Mouse (Mus musculus) neutrophil, adult 5-6 weeks (primary cell): ENCODE results near the gene Chmp4b. TPM values are rescaled to one million over a fixed set of nuclear protein-coding genes. Genes with fewer than 3 reads are reported as not detected.
A peak's percentile ranks its signal among the peaks of the same experiment; 100 is the strongest.

ENCODE experiments used
- ATAC-seq: fragments of 151-379, 151-347 bp; 2 replicates; pipeline ENCODE4 v1.8.0; 2017; ENCODE audit warnings: mild to moderate bottlenecking, moderate TSS enrichment; ENCODE audit not compliant: insufficient number of reproducible peaks, poor library complexity, low FRiP score, severe bottlenecking; ENCODE audit errors: extremely low read depth
- total RNA-seq: library from RNA; stranded (forward); fragments of 200-1000 nt; gene quantifications from 2 replicates; pipeline ENCODE4 v1.2.3, GENCODE M21; 2017

The Chmp4b gene
- total RNA-seq, 1 experiment from 2014 or later = 159 TPM

DNA sequence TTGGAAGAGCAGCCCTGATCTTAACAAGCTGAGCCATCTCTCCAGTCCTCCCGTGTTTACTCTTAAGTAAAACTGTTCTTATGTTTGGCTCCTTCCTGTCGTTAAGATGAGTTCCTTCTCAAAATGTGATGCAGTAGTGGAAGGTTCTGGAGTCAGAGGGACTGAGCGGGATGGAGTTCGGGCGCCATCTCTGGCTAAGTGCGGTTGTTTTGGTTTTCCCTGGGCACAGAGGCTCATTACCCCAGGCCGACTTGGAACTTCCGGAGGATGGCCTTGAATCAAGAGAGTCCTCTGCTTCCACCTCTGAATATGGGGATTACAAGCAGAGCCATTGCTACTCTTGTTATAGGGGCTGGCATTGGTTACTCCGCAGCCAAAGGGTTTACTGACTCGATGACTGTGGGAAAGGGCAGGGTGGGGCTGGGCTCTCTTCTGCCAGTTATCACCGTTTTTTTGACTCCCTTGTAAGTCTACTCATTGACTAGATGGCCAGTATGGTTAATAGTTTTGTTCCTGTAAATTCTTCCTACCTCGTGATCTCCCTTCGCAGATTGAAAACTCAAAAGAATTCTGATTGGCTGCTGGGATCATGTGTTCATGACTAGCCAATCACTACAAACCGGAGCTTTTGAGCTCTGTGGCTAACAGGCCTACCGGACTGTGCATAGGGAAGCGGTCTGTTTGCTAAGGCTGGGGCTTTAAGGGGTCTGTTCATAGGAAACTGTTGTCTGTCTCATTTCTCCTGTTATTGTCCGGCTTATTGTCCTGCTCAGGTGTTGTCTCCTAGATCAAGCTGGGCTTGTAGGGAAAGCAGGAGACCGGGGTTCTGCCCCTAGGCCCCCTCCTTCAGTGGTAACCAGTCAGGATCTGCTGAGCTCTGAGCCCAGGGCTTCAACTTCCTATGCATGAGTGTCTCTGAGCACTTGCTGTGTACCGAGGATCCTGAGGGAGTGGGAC is 25.4 kb downstream of the Chmp4b start:
- peak; percentile 36; the same call in 1 of the 2 replicates for ATAC-seq

DNA sequence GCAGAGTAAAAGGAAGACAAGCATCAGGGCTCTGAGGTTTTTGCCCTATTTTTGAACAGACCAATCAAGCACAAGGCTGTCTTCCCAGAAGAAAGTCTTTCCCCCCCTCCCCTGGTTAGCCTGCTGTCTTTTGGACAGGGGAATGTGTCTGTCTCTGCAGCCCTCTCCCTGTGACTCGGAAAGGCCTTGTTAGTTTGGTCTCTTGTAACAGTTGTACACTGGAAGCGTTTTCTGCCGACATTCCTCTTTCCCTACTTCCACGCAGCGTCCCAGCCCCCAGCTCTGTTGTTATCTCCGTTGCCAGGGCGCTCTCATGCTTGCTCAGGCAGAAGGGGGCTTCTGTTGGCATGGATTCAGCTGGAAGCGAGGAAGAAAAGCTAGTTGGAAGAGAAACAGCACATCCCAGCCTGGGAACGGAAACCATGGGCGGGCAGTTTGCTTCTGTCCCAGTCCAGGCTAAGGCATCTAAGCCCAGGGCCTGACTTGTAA is 26.2 kb downstream of the Chmp4b start:
- no peak for ATAC-seq

DNA sequence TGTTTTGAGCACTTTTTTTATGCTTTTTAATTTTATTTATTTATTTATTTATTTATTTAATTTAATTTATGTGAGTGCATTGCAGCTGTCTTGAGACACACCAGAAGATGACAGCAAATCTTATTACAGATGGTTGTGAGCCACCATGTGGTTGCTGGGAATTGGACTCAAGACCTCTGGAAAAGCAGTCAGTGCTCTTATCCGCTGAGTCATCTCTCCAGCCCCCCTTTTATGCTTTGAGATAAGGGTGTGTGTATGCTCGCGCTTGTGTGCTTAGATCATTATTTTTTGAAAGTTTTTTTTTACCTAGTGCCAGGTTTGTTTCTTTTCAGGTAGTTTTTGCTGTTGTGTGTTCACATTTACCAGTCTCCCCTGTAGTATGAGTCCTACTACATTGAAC is 27.5 kb downstream of the Chmp4b start:
- ATAC-seq = no peak

DNA sequence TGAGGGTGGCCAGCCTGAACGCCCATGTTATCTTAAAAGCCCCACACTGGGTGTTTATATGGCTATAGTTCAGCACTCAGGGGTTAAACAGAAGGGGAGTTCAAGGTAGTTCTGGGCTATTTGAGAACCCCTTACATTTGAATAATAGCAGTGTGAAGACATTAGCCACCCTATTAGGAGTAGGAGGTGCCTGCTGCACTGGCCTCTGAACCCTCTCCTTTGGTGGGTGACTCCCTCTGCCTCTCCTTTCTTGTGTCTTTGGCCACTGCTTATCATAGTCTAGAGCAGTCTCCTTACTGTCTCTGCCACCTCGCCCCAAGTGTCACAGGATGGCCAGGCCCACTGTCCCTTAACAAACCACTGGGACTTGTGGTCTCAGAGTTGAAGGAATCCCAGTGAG is 28.8 kb downstream of the Chmp4b start:
- ATAC-seq = no peak

DNA sequence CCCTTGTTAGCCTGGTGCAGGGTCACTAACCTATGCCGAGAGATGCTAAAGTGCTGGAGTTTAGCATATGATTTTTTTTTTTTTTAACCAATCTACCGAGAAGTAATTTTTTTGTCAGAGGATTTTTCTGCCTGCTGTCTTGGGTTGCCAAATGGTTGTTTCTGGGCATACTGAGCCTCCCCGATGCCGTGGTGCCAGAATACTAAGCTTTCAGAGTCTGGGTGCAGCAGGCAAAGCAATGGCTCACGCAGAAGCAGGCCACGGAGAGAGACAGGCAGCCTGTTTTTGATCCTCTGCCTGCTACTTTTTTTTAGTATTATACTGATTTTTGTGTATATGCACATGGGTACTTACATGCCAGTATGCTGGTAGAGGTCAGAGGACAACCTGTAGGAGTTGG is 29.4 kb downstream of the Chmp4b start:
- no peak for ATAC-seq

DNA sequence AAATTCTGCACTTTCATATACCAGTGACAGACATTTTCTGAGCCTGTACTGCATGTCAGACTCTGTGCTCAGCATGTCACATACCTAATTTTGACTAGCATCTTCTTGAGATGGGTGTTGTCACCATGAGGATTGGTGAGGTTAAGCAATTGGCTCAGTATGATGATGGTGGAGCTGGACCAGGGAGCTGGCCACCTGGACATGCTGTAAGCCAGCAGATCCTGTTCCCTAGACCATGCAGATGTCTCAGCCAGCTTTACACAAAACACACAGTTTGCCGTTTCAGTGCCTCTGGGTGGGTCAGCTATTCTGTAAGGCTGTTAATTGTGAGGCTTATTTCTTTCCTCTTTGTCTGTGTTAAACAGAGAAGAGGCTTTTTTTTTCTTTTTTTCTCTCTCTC is 31.2 kb downstream of the Chmp4b start:
- ATAC-seq = no peak

DNA sequence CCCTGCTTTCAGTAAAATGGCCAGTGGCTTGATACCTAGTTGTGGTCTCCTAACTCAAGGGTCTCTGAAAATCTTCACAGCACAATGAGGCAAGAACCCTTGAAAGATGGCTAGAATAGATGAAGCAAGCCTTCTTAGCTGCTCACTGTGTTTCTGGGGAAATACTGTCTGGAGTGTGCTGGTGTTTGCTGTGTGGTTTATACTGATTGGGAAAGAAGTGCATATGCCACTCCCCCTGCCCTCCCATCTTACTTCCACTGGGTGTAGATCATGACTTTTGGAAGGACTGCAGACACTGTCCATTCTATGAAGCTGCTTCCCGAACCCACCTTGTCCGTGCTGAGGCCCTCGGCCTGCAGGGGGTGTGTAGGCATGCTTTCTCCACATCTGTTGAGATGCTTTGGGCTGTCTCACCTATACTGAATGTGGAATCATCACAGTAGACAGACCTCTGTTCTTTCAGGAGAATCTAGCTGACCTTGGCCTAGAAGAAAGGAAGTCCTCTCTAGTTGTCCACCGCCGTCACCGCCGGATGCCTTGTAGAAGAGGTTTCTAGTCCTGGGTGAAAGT is 33.5 kb downstream of the Chmp4b start:
- 0 out of 2 replicates have a peak, but pooled peaks have one; percentile 10 for ATAC-seq

DNA sequence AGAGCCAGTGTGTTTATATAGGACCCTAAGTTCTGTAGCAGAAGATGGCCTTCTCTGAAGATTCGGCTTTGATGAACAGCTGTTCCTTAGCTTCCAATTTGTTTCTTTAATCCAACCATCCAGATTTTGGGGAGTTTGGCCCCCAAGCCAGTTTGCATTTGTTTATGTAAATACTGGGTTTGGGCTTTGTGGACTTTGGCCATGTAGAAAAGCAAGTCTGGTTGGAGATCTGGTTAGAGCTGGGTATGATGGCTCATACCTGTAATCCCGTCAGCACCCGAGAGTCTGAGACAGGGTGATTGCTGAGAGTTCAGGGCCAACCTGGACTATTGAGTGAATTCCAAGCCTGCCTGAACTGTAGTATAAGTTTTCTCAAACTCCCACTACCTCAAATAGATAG is 34.3 kb downstream of the Chmp4b start:
- ATAC-seq = no peak

DNA sequence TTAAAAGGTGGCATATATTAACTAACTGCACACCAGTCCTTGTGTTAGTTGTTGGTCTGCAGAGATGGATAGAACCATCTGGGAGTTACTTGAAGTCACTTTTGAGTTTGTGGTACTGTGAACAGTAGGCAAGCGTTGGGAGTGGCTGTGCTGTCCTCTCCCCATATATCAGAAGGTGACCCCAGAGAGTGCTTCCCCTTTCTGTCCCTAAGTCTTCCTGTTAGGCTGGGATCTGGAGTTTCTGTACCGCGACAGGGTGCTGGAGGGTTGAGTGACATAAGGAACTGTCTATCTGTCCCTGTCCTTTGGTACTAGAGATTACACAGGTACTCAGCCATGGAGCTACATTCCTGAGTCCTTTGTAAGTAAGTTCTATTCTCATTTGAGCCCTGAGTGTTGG is 35.3 kb downstream of the Chmp4b start:
- no peak for ATAC-seq

DNA sequence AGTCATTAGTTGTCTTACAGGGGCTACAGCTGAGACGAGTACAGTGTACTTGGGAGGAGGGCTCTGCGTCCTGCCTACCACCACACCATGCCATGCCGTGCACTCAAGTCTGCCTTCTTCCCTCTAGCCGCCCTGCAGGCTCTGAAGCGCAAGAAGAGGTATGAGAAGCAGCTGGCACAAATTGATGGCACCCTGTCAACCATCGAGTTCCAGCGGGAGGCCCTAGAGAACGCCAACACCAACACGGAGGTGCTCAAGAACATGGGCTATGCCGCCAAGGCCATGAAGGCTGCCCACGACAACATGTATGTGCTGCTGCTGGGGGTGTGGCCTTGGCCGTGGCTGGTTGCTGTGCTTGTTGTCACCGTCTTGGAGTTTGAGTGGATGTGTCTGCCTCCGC is 37.9 kb downstream of the Chmp4b start:
- no peak for ATAC-seq

DNA sequence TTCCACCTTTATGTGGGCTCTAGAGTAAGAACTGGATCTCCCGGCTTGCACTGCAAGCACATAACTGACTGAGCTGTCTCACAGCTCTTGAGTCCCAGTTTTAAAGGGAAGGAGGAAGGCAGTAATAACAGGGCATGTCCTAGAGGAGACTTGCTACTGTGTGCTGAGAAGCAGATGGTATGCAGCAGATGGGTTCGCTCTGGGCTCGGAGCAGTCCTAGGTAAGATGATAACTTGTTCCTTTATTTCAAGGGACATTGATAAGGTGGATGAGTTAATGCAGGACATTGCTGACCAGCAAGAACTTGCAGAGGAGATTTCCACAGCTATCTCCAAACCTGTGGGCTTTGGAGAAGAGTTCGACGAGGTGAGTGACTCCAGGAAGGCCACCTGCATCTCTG is 39.5 kb downstream of the Chmp4b start:
- ATAC-seq = no peak

DNA sequence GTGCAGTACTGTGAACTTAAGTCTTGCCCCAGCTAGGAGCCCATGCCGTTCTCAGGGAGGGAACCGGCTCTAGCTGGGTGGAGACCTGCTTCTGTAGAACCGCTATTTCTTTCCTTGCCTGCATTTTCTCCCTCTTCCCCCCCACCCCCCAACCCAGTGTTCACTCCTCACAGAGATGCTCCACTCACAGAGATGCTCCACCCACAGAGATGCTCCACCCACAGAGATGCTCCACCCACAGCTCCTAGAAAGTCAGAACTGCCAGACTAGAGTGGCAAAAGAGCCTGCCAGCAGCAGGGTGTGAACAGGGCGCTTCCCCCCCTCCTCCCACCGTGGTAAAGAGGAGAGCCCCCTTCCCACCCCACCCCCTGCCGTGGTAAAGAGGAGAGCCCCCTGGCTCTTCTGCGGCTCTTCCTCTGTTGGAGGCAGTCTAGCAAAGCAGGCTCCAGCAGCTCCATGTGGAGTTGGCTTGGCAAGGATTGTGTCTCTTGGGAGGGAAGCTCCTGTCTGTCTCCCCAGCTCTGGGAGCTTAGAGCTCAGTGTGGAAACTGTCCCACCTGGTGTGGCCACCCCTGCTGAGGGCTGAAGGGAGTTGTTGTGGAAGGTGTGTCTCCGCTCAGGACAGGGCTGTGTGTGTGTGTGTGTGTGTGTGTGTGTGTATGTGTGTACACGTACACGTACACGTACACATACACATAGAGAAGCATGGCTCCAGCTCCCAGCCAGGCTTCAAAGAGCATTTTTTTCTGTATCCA is 41.9 kb downstream of the Chmp4b start:
- no peak for ATAC-seq

DNA sequence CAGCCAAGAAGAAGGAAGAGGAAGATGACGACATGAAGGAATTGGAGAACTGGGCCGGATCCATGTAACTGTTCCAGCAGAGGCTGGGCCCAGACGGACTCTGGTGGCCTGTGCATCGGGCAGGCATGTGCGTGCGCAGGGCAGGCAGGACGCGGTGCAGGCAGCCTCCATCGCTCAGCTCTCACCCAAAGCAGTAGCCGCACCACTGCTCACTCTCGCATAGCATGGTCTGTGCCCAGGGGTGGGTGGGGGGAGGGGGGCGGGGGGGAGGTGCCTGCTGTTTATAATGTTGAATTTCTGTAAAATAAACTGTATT is 42.4 kb downstream of the Chmp4b start:
- no peak for ATAC-seq

DNA sequence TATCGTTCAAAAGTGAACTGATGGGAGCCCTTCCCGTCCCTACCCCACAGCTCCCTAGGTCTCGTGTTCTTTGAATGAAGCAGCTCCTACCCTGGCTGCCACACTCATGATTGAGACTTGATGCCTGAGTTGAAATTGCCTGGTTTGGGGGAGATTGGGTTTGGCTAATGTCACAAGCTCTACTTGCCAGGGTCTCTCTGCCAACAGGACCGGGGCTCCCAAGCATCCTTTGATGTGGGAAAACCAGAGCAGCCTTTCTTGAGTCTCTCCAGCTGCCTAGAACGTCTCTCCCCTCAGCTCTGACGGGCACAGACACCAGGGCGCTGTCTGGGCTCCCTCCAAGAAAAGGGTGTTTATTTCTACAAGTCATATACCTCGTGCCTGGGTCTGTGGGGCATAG is 44.2 kb downstream of the Chmp4b start:
- ATAC-seq = no peak

DNA sequence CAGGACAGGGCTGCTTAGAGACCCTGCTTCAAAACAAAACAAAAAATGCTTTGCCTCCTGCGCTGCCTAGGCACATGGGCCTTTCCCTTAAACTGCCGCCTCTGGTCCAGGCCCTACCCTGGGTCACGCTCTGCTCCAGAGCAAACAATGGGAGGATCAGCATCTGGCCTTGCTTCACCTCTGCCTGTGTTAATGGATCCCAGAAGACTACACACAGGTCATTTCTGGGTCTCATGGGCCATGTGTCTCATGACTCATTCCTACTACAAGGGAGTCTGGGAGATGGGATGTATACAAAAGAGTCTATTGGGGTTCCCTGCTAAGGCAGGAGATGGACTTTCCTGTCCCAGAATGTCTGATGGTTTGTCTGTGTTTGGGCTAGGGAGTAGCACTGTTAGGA is 45.2 kb downstream of the Chmp4b start:
- no peak for ATAC-seq

DNA sequence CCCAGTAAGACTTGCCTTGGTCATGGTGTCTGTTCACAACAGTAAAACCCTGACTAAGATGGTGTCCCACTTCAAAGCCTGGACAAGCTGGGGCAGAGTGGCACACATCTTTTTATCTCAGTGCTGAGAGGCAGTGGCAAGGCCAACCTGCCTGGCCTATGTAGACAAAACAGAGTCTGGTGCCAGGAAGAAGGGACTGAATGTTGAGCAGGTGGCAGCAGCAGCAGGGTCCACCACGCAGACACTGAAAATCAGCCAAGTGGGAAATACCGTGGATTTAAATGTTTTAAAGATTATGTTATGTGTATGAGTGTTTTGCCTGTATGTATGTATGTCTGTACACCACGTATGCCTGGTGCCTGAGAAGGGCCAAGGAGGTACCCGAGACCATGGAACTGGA is 47.9 kb downstream of the Chmp4b start:
- no peak for ATAC-seq

DNA sequence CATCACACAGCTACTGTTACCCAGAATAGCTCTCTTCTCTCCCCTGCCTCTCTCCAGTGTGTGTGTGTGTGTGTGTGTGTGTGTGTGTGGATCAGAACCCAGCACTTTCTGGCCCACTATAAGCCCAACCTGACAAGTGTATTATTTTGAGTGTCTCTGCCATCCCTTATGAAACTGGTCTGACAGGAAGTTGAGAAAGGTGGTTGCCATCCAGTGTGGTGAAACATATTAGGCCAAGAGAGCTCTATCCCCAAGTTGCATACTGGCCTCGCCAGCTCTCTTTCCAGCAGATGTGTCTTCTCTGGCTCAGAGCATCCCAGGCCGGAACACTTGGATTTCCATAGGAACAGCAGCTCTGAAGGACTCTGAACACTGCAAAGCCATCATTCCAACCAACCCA is 48.7 kb downstream of the Chmp4b start:
- ATAC-seq = no peak

DNA sequence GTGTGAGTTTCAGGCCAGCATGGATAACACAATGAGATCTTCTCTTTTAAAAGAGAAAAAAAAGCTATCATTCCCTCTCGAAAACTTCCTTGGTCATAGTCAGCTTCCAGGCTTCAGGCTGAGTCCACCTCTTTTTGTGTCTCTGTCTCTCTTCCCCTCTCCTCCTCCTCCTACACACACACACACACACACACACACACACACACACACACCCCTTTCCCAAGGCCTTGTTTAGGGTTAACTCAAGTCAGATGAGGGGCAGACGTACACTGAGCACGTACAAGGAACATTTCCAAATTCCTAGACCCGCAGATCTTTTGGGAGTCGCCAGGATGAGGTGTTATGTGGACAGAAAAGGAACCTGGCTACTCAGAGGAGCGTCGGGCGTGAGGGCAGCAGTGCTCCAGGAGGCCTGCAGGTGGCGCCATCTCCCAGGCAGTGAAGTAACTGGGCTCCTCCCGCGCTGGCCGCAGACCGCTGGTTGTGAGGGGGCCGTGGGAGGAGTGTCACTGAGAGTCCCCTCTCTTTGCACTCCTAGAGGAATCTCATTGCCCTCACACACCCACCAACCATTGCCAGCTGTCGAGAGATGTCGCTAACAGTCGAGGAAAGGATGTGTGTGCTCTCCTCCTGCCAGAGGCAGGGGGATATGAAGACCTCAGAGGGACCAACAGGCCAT is 51.3 kb downstream of the Chmp4b start:
- ATAC-seq = peak; percentile 70

DNA sequence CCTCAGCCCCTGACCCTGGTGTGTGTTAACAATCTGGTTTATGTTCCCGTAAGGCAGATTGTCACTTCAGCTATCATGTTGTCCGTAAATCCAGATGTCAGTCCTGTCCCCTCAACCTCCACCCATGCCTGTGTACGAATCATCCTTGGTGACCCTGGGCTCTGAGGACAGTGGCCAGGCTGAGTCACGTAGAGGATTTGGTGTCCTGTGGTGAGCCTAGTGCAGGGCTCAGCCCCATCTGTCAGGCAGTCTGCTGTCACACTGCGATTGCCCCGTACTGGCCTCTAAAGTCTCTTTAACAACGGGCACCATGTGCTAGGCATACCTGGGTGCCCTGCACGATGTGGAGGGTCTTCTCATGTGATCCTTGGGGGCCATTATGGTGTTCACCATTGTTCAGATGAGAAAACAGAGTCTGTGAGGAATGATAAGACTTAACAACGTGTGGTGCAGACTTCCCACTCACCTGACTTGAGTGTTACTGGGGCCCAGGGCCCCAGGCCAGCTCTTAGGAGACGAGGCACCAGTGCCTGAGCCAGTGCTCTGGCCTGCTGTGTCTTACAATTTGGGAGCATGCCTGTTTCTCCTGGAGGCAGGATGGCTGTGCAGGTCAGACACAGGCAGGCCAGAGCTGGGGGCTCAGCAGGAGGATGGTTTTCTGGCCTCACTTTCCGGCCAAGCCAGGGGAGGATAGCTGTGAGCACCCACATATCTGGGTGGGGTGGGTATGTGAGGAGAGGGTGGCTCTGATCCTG is 55.2 kb downstream of the Chmp4b start:
- no peak for ATAC-seq
